Mouse (Mus musculus): ENCODE measurements around the gene Ube2j1. TPM values are rescaled to one million over a fixed set of nuclear protein-coding genes. Genes with fewer than 3 reads are reported as not detected.

Gene Ube2j1
- 58.1 and 60.6 TPM in 2 replicates for polyA plus RNA-seq (2015; fragmentation: Nextera tagmentation; extraction: Ambion mirVana)

GRCm38 (mm10) chr4:33031195-33031960, at the start of gene Ube2j1:
Ube2j1 (plus strand) TSS chr4:33031416.
- peaks cover 25% of the 10 kb centered on the region for H3K4me1 ChIP-seq
- peak; percentile 98 for ATAC-seq (replicated peaks)
- peak within 1 kb of the TSS; percentile 94 for H3K9ac ChIP-seq
- peak within 1 kb of the TSS; percentile 99 for H3K27ac ChIP-seq
- H3K27me3 ChIP-seq (replicated peaks): no peaks in the 10 kb centered on the region
- H3K9me3 ChIP-seq: 0 out of 2 replicates have a peak, but pooled peaks cover 2% of the 10 kb centered on the region
- WGBS: under 1% methylated on average over 93 of the region's 123 CpGs
- H3K4me2 ChIP-seq: peak within 1 kb of the TSS; percentile 72
- H3K4me3 ChIP-seq: peak within 1 kb of the TSS; percentile 76
- peaks cover 9% of the 10 kb centered on the region for H3K36me3 ChIP-seq (replicated peaks)

GRCm38 (mm10) chr4:32981617-32982016, 49.6 kb upstream of the Ube2j1 start:
- H3K4me3 ChIP-seq: no peak overlapping the region
- H3K9ac ChIP-seq: no peak overlapping the region
- no peak for ATAC-seq (replicated peaks)
- no peaks in the 10 kb centered on the region for H3K36me3 ChIP-seq (replicated peaks)
- WGBS: 34% methylated on average over 5 of the region's 5 CpGs
- H3K27ac ChIP-seq: no peak overlapping the region
- H3K4me2 ChIP-seq: peak overlapping the region; percentile 71
- no peaks in the 10 kb centered on the region for H3K9me3 ChIP-seq
- no peaks in the 10 kb centered on the region for H3K27me3 ChIP-seq (replicated peaks)
- peaks cover 24% of the 10 kb centered on the region for H3K4me1 ChIP-seq

- H3K36me3 ChIP-seq (replicated peaks): no peaks in the 10 kb centered on the region
- ATAC-seq (replicated peaks): peak; percentile 53
- peak overlapping the region; percentile 86; the same call in 1 of the 2 replicates for H3K27ac ChIP-seq
- no peak overlapping the region for H3K9ac ChIP-seq
- H3K4me1 ChIP-seq: peaks cover 24% of the 10 kb centered on the region
- peak overlapping the region; percentile 71 for H3K4me2 ChIP-seq
- H3K27me3 ChIP-seq (replicated peaks): no peaks in the 10 kb centered on the region
- peak overlapping the region; percentile 68 for H3K4me3 ChIP-seq
- WGBS: 2% methylated on average over 15 of the region's 15 CpGs
- no peaks in the 10 kb centered on the region for H3K9me3 ChIP-seq
Observed at GRCm38 (mm10) chr4:32982041-32982715, 49.0 kb upstream of the Ube2j1 start.

- Histone ChIP-seq H3K27me3 (replicated peaks) (no peaks in the 10 kb centered on the region), H3K4me2 (peak within 1 kb of the TSS; percentile 71), H3K9ac (peak within 1 kb of the TSS; percentile 78), H3K36me3 (replicated peaks) (no peaks in the 10 kb centered on the region), H3K9me3 (no peaks in the 10 kb centered on the region), H3K4me3 (peak within 1 kb of the TSS; percentile 68), H3K27ac (peak within 1 kb of the TSS; percentile 86), H3K4me1 (peaks cover 24% of the 10 kb centered on the region)
- under 1% methylated on average over 18 of the region's 18 CpGs for WGBS
- peak; percentile 86 for ATAC-seq (replicated peaks)
Observed at GRCm38 (mm10) chr4:32982716-32983175, 48.5 kb upstream of the Ube2j1 start, which contains the start of gene Rragd. Rragd (plus strand) TSS chr4:32983037.

GRCm38 (mm10) chr4:32983176-32984155, 47.8 kb upstream of the Ube2j1 start:
- Histone ChIP-seq H3K4me2 (peak overlapping the region; percentile 71), H3K27me3 (replicated peaks) (no peaks in the 10 kb centered on the region), H3K36me3 (replicated peaks) (no peaks in the 10 kb centered on the region), H3K9ac (peak overlapping the region; percentile 78), H3K27ac (peak overlapping the region; percentile 86), H3K9me3 (no peaks in the 10 kb centered on the region), H3K4me3 (peak overlapping the region; percentile 68), H3K4me1 (peaks cover 24% of the 10 kb centered on the region)
- peak; percentile 74 for ATAC-seq (replicated peaks)
- under 1% methylated on average over 66 of the region's 94 CpGs for whole genome bisulfite sequencing

- no peaks in the 10 kb centered on the region for H3K27me3 ChIP-seq (replicated peaks)
- H3K4me3 ChIP-seq: peak overlapping the region; percentile 68
- no peaks in the 10 kb centered on the region for H3K9me3 ChIP-seq
- H3K36me3 ChIP-seq (replicated peaks): no peaks in the 10 kb centered on the region
- no peak for ATAC-seq (replicated peaks)
- peak overlapping the region; percentile 71 for H3K4me2 ChIP-seq
- WGBS: under 1% methylated on average over 13 of the region's 13 CpGs
- peaks cover 24% of the 10 kb centered on the region for H3K4me1 ChIP-seq
- peak overlapping the region; percentile 78 for H3K9ac ChIP-seq
- H3K27ac ChIP-seq: peak overlapping the region; percentile 86
Observed at GRCm38 (mm10) chr4:32984242-32984641, 47.0 kb upstream of the Ube2j1 start.

GRCm38 (mm10) chr4:32984801-32985675, 46.2 kb upstream of the Ube2j1 start:
- Histone ChIP-seq H3K36me3 (replicated peaks) (no peaks in the 10 kb centered on the region), H3K9me3 (no peaks in the 10 kb centered on the region), H3K27ac (peak overlapping the region; percentile 86), H3K4me2 (peak overlapping the region; percentile 71), H3K4me3 (peak overlapping the region; percentile 68), H3K27me3 (replicated peaks) (no peaks in the 10 kb centered on the region), H3K4me1 (peaks cover 24% of the 10 kb centered on the region), H3K9ac (peak overlapping the region; percentile 78; the same call in 1 of the 2 replicates)
- 9% methylated on average over 13 of the region's 13 CpGs for WGBS
- ATAC-seq (replicated peaks): no peak

GRCm38 (mm10) chr4:32985684-32986083, 45.5 kb upstream of the Ube2j1 start:
- Histone ChIP-seq H3K9me3 (no peaks in the 10 kb centered on the region), H3K4me2 (peak overlapping the region; percentile 71; the same call in 1 of the 2 replicates), H3K27ac (no peak overlapping the region), H3K4me1 (peaks cover 24% of the 10 kb centered on the region), H3K36me3 (replicated peaks) (no peaks in the 10 kb centered on the region), H3K9ac (no peak overlapping the region; the same call in 1 of the 2 replicates), H3K4me3 (no peak overlapping the region; the same call in 1 of the 2 replicates), H3K27me3 (replicated peaks) (no peaks in the 10 kb centered on the region)
- 6% methylated on average over 3 of the region's 3 CpGs for WGBS
- ATAC-seq (replicated peaks): no peak

- no peak overlapping the region for H3K4me3 ChIP-seq
- WGBS: 72% methylated on average over 3 of the region's 3 CpGs
- no peak overlapping the region for H3K27ac ChIP-seq
- H3K4me1 ChIP-seq: peaks cover 21% of the 10 kb centered on the region
- no peak overlapping the region for H3K4me2 ChIP-seq
- no peaks in the 10 kb centered on the region for H3K9me3 ChIP-seq
- no peaks in the 10 kb centered on the region for H3K27me3 ChIP-seq (replicated peaks)
- no peak overlapping the region for H3K9ac ChIP-seq
- no peaks in the 10 kb centered on the region for H3K36me3 ChIP-seq (replicated peaks)
- ATAC-seq (replicated peaks): no peak
Observed at GRCm38 (mm10) chr4:32987006-32987405, 44.2 kb upstream of the Ube2j1 start.

GRCm38 (mm10) chr4:32989346-32989745, 41.9 kb upstream of the Ube2j1 start:
- H3K4me3 ChIP-seq: no peak overlapping the region
- H3K27me3 ChIP-seq (replicated peaks): no peaks in the 10 kb centered on the region
- H3K9me3 ChIP-seq: no peaks in the 10 kb centered on the region
- WGBS: 75% methylated on average over 2 of the region's 2 CpGs
- H3K36me3 ChIP-seq (replicated peaks): no peaks in the 10 kb centered on the region
- H3K4me2 ChIP-seq: no peak overlapping the region
- H3K27ac ChIP-seq: no peak overlapping the region
- no peak for ATAC-seq (replicated peaks)
- peaks cover 17% of the 10 kb centered on the region for H3K4me1 ChIP-seq
- H3K9ac ChIP-seq: no peak overlapping the region

- Histone ChIP-seq H3K4me3 (no peak overlapping the region), H3K27me3 (replicated peaks) (no peaks in the 10 kb centered on the region), H3K27ac (no peak overlapping the region), H3K36me3 (replicated peaks) (no peaks in the 10 kb centered on the region), H3K9me3 (no peaks in the 10 kb centered on the region), H3K4me1 (no peaks in the 10 kb centered on the region), H3K4me2 (no peak overlapping the region), H3K9ac (no peak overlapping the region)
- WGBS: 86% methylated on average over 3 of the region's 3 CpGs
- no peak for ATAC-seq (replicated peaks)
Observed at GRCm38 (mm10) chr4:32994168-32994567, 37.0 kb upstream of the Ube2j1 start.

All from midbrain, embryonic 15.5 days (tissue).